Mouse (Mus musculus) small intestine, adult 2 months (tissue): ENCODE data around the gene Olfr1394.

ENCODE experiments used
- CTCF ChIP-seq: fragments of 200-500 bp; IDR thresholded peaks from 2 replicates; pipeline ENCODE4 v1.5.1; 2012; ENCODE audit warnings: low read depth, mild to moderate bottlenecking, control low read depth, inconsistent platforms, low read length, moderate library complexity, mixed read lengths; ENCODE audit not compliant: insufficient replicate concordance, insufficient read length; ENCODE audit errors: extremely low read depth
- POLR2A ChIP-seq: fragments of 200-500 bp; IDR thresholded peaks from 2 replicates; pipeline ENCODE4 v1.6.1; 2012; ENCODE audit warnings: low read depth, mild to moderate bottlenecking, control low read depth, inconsistent platforms, low read length, moderate library complexity

DNA sequence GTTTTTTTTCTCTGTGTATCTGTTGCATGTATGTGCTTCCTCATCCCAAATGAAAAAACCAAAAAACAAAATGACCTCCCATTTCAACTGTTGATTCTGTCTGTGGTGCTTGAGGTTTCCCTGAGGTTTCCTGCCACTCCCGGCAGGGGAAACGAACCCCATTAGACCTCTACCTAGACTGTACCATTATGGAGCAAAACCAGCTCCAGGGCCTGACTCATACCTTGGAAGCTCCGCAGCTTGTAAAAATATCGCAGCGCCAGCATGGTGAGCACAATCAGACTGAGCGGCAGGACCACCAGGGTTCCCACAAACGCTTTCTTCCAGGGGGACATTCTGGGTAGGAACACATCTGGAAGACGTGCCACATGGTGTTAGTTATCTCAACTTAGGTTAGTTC, 21.2 kb downstream of the Olfr1394 start:
- TF ChIP-seq POLR2A (no peak), CTCF (no peak)
